Mouse (Mus musculus): Measurements from ENCODE around the gene Auts2.

Gene Auts2

DNA sequence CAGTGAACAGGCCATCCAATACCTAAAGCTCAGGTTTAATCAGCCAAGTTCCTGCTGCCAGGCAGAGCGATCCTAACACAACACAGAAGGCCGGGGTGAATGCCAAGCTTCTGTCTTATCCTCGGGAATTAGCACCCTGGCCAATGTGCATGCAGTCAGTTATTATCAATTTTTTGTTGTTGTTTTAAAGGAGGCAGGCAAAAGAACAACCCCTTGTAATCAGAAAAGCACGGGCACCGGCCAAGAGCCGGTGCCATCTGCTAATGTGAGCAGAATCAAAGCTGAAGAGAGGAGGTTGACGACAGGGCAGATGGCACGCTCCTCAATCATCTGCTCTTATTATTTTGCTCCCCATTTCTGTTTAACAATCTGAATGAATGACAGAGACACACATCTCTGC, 373.1 kb downstream of the Auts2 start:
- no peak for DNase-seq (ENCODE audit: low spot score)

DNA sequence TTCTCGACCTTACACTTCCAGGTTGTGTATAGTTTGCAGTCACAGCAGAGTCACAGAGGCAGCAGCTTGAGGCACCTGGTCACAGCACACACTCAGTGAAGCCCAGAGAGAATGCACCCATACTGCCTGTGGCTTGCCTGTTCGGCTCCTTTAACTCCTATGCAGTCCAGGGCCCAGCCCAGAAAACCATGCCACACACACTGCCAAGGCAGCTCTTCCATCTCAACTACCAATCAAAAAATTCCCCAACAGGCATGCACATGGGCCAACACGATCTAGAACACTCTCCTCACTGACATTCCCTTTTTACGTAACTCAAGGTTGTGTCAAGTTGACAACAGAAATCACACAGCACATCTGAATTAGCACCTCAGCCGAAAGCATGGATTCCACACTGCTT, 374.3 kb downstream of the Auts2 start:
- DNase-seq (ENCODE audit: low spot score) = no peak

DNA sequence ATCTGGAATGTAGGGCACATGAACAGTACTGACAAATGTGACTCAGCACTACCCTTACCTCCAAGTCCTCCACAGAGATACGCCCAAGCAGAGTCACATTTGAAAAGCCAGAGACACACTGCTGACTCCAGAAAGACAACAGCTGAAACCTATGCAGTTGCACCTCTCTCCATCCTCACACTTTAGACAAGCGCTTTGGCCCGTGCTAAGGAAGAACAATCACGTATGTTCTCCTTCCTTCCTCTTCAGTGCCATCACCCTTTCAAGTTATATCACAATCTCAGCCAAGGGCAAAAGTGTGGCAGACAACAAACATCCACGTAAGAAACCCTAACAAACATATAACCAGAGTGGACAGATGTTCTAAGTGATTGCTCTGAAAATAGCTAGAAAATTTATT, 374.9 kb downstream of the Auts2 start:
- no peak for DNase-seq (ENCODE audit: low spot score)

DNA sequence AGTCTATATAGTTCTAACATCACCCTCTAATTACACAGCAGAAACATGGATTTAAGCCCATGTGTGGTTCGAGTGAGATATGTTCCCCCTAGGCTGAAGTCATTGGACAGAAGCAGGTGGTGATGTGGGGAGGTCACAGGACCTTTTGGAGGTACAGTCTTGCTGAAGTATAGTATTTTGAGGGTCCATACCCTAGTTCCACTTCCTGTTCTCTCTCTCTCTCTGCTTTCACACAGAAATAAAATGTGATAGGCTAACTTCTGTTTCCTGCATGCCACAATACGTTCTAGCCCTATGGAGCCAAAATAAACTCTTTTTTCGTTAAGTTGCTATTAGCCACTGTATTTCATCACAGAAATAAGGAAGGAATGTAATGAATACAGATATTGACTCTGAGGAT, 376.6 kb downstream of the Auts2 start:
- no peak for DNase-seq (ENCODE audit: low spot score)

DNA sequence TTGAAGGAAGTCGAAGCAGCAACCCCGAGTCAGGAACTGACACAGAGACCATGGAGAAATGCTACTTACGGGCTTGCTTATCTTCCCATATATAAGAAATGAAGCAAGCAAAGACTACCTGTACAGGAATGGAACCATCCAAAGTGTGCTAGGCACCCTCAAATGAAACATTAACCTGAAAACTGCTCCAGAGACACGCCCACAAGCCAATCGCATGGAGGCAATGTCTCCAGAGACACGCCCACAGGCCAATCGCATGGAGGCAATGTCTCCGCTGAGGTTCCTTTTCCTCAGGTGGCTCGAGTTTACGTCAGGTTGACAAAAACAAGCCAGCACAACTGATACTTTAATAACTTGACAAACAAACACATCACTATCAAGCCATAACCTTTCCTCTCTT, 379.2 kb downstream of the Auts2 start:
- no peak for DNase-seq (ENCODE audit: low spot score)

DNA sequence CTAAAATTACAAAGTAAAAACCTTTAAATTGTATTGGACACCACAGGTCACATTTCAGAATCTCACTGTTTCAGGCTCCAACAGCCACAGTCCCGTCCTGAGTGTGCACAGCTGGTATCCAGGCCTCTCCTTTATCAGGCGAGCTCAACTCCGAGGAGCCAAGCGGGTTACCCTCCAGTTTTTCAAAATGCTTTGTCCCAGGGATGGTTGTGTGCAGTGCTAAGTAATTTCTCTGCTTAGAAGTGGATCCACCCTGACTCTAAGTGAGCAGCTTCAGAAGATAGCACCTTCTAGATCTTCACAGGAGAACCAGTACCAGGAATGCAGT, 381.0 kb downstream of the Auts2 start:
- DNase-seq (ENCODE audit: low spot score) = no peak

DNA sequence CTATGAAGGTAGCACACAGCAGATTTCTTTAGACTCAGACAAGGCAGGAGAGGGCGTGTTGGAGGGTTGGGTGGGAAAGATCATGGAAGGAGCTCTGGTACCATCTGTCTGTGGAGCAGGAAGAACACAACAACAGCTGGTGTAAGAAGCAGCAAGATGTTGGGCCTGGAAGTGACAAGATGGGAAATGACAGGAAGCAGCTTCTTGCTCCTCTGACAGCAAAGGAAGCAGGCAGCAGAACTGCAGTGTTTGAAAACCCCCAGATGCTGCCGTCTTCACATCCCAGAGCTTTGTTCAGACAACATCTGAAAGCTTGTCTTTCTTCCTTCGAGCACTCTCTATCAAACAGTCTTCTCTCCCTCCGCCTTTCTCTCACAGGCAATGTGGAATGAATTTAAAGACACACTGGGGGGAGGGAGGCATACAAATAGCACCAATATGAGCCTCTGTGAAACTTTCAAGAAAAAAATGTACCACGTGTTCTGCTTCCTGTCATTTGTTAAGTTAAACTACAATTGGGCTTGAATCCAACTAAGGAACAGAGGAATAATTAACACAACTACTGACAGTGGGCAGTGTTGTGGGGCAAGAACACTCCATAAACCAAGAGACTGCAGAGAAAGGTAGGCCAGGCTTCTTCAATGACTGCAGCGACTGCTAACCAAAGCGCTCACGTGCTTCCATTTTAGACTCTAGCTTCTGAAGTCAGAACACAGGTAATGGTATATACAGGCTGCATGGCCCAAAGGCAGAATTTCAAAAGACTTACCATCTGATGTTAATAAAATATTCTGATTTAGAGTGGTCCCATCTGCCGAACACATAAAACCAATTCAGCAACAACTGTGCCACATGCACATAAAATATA, 381.6 kb downstream of the Auts2 start:
- DNase-seq (ENCODE audit: low spot score) = no peak

DNA sequence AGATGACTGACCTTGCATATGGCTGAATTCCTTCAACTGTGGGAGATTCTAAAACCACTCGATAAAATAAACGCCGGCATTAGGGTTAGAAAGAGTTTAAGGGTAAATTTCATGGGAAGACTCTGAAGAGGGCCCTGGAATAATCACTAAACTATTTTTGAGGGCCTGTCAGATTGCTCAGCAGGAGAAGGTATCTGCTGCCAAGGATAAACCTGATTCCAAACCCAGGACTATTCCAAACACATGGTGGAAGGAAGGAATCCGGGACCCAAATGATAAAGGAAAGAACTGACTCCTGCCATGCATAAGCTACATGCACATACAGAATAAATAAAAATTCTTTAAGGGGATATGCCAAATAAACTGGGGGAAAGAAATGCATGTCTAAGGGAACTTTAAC, 399.0 kb downstream of the Auts2 start:
- no peak for DNase-seq (ENCODE audit: low spot score)

DNA sequence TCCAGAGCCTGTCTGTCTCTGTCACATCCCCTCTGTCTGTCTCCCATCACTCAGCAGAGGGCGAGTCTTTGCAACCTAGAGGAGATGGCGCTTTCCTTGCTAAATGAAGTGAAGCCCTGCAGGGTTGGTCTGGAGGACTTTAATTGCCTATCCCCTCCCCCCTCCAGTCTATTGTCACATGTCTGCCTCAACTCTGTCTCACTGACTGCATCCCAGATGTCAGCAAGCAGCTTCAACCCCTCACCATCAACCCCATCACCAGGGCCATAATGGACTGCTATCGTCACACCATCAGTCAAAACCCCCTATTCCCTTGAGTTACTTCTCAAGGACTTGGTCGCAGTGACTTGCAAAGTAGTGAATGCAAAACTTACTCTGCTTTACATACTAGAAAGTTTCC, 402.3 kb downstream of the Auts2 start:
- DNase-seq (ENCODE audit: low spot score) = no peak

DNA sequence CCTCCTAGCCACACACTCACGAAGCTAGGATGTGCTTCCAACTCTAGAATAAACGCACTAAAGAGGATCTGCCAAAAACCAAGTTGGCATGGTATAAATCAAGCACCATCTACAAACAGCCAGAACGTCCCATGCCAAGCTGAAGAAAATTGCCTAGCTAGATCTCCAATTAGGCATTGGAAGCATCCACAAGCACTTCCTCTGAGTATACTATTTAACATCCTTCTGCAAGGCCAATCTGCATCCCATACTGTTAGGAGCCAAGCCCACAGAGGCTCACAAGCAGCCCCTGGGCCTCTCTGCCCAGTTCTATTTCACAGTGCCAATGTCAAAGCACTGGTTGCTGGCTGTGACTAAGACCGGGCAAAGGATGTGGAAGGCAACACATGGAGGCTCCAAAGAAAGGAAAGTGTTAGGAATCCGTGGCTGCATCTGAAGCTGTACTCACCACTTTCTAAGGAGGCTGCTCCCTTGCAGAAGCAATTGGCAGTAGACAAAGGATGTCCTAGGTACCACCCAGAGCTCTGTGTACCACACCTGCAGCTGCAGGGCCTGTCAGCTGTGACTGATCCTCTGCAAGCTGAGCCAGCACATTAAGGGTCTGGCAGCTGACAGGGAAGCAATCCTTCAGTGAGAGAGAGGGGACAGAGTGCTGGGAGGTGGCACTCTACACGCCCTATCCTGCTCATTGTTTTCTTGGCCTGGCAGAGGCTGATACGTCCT, 407.0 kb downstream of the Auts2 start:
- no peak for DNase-seq (ENCODE audit: low spot score)

DNA sequence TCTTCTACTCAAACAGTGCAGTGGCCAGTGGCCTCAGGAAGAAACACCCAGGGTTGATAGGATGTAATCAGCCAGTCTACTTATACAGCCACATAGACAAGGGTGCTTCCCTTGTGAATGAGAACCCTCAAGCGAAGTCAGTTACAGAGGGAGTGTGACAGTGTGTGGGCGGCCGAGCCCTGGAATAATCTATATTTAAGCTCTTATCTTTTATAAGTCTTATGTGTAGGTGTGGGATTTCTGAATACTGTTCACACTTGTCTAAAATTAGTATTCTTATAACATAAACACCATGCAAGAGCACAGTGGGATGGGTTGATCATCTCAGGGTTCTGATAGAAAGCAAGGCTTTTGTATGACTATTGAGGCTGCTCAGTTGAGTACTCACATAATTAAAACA, 411.2 kb downstream of the Auts2 start:
- no peak for DNase-seq (ENCODE audit: low spot score)

DNA sequence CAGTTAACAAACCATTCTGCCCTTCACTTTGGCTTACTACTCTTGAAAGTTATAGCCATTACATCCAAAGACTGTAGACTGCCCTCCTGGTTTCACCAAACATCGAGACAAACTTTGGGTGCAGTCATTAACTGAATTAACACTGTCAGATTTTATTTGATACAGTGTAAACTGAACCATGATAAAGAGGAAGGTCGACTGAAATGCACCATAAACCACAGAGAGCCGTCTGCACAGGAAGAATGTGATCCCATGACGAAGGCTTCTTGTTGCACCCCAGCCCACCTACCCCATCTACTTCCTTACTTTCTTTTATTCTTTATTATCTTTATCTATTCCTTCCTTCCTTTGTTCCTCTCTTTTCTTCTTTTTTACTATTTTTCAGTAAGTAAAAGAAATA, 412.6 kb downstream of the Auts2 start:
- DNase-seq (ENCODE audit: low spot score) = no peak

DNA sequence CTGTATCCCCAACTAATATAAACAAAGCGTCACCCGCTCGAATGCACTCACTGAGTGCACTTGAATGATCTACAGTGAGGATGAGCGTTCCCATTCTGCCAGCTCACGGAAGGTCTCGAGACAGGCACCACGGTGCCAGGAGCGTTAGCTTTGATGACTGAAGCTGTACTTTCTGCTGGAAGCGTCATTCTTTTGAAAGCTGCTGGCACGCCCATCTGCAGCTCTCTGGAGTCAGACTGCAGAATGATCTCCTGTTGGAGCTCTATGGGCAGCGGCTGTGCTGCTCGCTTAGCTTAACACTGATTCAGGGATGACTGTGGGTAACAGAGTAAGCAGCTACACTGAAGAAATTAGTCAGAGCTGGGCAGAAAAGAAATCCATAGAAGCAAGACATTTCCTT, 416.5 kb downstream of the Auts2 start:
- no peak for DNase-seq (ENCODE audit: low spot score)

DNA sequence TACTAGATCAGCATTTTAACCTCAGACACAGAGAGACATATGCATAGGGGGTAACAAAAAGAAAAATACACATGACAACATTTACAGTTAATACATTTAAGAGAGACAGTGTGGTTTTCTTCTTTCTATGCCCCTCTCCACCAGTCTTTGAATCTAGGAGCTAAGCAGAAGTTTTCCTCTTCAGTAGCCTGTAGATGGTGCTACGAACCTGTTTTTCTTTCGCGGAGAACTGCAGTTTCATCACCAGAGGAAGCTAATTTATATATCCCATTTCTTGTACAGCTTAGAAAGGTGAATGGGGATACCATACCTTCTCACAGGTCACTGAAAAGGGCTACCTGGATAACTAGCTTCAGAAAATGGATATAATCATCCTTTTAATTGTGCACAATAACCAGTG, 427.5 kb downstream of the Auts2 start:
- DNase-seq (ENCODE audit: low spot score) = no peak

DNA sequence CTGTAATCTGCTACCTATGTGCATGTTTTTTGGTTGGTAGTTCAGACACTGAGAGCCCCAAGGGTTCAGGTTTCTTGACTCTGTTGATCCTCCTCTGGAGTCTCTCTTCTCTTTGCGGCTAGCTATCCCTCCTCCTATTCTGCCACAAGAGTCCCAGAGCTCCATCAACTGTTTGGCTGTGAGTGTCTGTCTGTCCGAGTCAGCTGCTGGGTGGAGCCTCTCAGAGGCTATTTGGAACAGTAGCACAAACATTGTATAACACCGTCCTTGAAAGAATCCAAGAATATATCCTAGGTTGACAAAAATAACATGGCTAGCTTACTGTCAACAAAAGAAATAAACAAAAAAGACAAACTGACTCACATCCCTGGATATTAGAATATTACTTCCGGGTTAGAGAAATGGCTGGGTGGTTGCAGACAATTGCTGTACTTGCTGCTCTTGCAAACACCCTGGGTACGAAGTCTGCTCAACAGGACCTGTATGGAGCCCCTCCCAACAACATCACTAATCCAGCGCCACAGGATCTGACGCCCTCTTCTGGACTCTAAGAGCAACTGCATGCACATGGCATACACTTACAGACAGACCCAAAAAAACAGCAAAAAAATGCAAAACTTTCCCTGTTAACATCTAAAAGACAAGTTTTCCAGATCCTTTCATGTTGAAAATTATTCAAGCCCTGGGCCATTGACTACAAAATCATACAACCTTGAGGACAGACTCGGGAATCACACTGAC, 428.4 kb downstream of the Auts2 start:
- no peak for DNase-seq (ENCODE audit: low spot score)

DNA sequence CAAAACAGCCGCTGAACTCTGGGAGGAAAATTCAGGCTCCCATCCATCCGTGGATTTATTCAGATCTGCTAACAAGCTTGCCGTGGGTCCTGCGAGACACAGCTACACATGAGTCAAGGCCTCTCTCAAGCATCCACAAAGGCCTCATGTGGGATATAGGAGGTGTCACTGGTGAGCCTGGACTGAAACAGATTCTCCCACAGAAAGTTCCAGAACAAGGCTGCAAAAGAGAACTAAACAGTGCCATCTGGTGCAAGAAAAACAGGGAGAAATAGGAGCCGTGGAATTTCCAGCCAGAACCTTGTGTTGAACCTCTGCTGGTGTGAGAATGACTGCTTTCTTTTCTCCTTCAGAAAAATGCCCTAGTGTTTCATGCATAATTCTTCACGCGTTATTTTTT, 429.7 kb downstream of the Auts2 start:
- DNase-seq (ENCODE audit: low spot score) = no peak

DNA sequence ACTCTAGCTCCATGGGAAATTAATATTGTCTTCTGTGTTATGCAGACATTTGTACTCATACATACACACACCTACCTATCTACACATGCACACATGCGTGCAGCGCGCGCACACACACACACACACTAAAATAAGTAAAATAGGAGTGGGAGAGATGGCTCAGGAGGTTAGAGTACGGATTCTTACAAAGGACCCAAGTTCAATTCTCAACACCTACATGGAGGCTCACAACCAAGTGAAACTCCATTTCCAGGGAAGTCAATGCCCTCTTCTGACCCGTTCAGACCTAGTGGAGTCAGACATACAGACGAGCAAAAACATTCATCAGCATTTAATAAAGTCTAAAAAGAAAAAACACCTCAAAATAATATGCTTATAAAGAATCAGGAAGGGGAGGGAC, 430.5 kb downstream of the Auts2 start:
- no peak for DNase-seq (ENCODE audit: low spot score)

DNA sequence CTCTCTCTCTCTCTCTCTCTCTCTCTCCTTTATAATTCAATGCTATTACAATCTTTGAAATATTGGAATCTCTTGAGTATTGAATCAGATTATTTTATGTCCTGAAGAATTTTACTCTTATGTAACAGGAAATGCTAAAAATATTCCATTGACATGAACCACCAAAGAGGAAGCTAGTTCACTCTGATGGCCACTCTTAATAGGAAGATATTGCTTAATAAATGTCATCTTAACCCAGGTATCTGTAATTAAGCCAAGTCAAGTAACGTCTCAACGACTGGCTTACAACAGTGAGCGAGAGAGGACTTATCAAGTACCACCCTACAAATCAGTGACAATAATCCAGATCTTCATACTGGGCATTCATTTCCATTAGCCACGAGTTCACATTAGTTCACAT, 440.7 kb downstream of the Auts2 start:
- no peak for DNase-seq (ENCODE audit: low spot score)

DNA sequence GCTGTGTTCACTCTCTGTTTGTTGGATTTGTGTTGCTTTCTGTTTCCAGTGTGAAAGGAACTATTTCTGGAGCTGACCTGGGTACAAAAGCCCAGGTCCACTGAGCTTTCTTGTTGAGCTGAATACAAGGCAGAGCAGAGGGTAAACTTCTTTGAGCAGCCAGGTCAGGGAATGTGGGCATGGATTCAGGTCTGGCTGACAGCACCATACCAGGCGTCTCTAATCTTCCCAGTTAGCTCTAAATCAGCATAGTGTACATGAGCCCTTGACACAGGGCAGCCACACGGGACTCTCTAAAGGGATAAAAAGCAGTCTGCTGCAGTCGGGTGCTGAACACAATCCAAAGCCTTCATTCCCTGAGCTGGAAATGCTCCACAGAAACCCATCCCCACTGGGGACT, 444.7 kb downstream of the Auts2 start:
- DNase-seq (ENCODE audit: low spot score) = no peak

DNA sequence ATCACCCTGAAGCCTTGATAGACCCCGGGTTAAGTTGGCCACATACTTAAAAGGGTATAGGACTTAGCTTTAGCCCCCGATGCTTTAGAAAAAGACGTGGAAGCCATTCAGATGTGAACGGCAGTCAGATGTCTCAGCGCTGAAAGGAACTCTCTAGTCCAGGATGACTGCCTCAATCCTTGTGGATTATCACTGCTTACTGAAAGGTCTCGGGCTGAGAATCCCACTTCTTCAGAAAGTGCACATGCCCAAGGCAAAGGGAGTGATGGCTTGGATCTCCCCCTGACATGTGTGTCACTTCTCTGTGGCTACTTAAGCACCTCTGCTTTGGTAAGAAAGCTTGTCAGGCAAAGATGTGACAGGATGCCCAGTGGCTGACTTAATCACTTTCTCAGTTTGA, 450.4 kb downstream of the Auts2 start:
- DNase-seq (ENCODE audit: low spot score) = no peak

DNA sequence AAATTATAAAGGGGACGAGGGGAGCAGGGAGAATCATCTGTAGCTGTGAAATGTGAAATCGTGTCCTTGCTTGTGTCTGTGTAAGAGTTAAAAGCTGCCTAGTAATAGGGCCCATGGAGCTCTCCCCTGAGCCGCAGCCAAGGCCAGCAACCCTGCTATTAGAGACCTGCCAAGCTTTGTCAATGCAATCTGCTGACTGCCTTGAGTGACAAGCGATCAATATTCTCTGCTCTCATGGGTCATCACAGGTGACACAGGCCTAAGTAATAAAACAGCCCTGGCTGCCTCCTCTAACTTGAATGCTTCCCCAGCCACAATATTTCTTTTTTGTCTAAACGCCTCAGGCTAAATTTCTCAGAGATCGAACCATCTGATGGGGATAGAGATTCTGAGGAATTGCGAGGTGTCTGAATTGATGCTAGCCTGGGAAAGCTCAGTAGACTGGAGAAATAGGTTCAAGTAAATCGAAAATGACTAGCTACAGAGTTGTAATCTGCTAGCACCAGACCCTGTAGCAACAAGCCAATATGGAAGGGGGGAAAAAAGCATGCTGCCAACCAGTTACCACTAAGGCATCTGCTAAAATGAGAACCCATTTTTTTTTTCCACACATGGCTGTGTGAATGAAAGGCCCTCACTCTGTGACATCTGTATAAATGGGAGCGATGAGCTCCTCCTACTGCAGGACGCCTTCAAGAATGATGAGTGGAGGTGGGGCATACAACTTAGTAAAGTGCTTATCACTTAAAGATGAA, 453.5 kb downstream of the Auts2 start:
- DNase-seq (ENCODE audit: low spot score) = no peak

DNA sequence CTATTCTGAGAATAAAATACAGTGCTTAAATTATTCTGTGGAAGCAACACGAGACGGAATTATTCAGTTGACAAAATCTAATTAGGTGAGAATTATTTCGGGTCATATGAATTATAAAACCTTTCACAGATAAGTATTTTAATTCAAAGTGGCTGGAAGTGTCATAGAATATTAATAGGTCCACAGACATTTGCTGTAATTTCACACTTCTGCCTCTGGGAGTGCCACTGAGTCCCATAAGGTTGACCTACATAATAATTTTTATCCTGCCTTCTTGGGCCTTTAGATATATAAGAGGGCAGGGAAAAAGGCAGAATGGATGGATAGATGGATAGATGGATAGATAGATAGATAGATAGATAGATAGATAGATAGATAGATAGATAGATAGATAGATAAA, 454.6 kb downstream of the Auts2 start:
- DNase-seq (ENCODE audit: low spot score) = no peak

All from ovary, postnatal 36 days (tissue).